Mouse (Mus musculus) ES-Bruce4 (cell line): Measurements from ENCODE around the gene Prdm11.

Source experiments
- CTCF ChIP-seq: IDR thresholded peaks from one replicate; pipeline ENCODE4 v1.8.1; 2011; ENCODE audit warnings: low read depth, low read length
- EP300 ChIP-seq: IDR thresholded peaks from 2 replicates; pipeline ENCODE4 v1.6.1; 2011; ENCODE audit warnings: low read depth, low read length; ENCODE audit not compliant: insufficient read depth
- POLR2A ChIP-seq: IDR thresholded peaks from one replicate; pipeline ENCODE4 v1.8.1; 2011; ENCODE audit warnings: low read length; ENCODE audit not compliant: insufficient read depth

DNA sequence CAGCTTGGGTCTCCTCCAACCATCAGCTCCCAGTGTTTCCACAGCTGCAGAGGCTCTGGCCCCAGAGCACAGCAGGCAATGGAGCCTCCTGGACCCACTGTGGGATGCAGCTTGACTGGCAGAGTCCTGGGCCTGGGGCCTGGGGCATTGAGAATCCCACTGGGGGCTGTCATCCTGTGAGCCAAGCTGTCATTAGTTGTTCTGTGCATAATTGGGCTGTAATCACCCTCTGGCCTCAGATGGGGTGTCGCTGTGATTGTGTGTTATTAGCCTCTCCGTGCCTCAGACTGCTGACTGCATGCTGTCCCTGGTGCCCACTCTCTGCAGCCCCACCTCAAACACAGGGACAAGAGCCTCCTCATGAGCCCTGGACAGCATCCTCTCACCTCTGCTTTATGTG lies 45.7 kb upstream of the Prdm11 start:
- TF ChIP-seq CTCF (no peak), POLR2A (no peak), EP300 (no peak)
